Mouse (Mus musculus) T-cell, adult 2 months (primary cell): ENCODE data around the gene Bsdc1.
"Not testable (repeated sequence)": the region's sequence is repeated elsewhere in the genome, so short reads cannot be mapped to it uniquely, and the experiment has no call there.

Source experiments
- DNase-seq: peaks from one replicate; pipeline ENCODE4 v3.0.0; 2022; ENCODE audit warnings: low spot score

Bsdc1 gene

DNA sequence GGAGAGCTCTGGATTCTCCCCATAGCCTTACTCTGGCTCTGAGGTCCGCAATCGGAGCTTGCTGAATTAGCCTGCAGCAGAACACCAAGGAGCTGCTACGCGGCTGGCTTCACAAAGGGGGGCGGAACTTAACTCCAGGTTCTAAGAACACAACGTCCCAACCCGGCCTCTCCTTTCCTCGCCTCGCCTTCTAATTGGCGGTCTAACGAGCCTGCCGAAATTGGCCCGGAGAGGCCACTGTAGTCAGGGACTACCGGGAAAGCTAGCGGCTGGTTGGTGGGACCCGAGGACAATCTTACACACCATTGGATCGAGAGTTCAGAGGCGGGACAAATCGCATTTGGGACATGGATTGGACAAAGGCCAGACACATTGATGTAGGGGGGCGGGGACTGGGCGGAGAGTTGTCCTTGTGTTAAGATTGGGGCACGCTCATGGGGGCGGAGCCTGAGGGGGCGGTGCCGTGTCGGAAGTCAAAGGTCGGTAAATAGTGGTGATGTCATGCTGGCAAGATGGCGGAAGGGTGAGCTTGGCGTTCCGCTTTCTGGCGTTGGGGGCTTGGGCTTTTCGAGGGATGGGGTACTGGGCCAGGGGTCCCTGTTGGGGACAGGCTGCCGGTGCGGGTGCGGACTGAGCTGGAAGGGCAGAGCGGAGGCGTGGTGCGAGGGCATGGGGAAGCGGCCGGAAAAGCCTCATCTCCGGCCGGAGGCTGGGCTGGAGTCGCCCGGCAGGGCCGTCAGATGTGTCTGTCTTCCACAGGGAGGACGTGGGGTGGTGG lies at the start of gene Bsdc1:
TSS of gene Bsdc1 (plus strand) at position 399 of the 778 bp plus-strand sequence.
- peak; percentile 100 for DNase-seq

- no peak for DNase-seq
These were observed 45.5 kb upstream of the Bsdc1 start for GRCm38 (mm10) chr4:129415892-129416291.

DNA sequence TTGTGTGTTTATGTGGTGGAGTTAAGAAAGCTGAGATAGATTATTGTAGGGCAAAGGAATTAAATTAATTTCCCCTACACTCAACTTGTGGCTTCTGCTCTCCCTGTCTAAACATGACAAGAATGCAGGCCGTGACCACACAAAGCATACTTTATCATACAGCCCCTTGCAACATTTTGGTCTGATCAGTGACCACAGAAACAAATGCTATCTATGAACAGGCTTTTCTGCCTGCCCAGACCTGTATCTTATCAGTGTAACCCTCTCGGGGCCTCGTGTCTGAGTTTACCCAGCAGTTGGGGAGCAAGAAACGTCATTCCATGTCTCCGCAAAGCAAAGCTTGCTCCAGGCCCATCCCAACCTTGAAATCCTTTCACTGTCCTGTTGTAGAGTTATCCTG lies 44.9 kb upstream of the Bsdc1 start:
- no peak for DNase-seq

GRCm38 (mm10) chr4:129418321-129418720 lies 43.1 kb upstream of the Bsdc1 start:
- DNase-seq, result no peak

DNA sequence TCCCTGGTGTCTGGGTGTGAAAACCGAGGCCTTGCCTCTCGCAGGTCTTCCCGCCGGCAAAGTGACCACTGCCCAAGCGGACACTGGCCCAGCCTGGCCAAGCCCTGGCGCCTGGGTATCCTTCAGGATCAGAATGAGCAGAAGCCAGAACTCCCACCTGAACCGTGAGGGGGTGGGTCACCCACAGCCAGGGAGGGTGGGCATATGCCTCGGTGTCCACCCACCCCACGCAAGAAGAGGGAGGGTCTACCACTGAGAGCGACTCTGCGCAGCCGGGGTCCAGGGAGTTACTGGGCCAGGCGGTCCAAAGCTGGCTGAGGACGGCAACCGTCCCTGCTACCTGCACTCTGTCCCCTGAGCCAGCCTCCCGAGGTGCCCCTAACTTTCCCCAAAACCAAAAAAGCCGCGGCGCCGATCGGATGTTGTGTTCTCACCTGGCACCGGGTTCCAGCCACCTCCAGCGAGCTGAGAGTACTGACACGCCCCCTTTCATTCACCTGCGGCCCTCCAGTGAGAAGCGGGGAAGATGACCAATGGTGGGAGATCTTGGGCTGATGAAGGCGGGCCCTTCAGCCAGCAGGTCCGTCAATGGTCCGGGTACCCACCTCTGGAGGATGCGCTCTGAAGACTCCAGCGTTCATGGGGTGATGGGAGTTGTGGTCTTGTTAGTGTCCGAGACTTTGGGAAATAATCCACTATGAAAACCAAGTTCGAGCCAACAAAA lies 20.9 kb upstream of the Bsdc1 start, which contains the start of gene Zbtb8b:
TSS of gene Zbtb8b (minus strand) at position 514 of the 724 bp plus-strand sequence.
- no peak for DNase-seq

GRCm38 (mm10) chr4:129441145-129441544 lies 20.2 kb upstream of the Bsdc1 start:
- no peak for DNase-seq

DNA sequence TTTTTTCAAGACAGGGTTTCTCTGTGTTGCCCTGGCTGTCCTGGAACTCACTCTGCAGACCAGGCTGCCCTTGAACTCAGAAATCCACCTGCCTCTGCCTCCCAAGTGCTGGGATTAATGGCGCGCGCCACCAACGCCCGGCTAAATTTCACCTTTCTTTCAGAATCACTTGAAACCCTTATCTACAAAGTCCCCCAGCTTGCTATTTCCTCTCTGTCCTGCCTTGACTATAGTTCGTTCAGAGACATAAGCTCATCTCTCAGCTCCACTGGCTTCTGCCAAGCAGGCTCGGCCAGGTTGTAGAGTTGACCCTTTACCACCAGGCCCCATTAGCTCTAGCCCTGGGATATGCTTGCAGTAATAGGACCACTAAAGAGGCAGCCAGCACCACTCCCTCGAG lies 14.0 kb upstream of the Bsdc1 start:
- no peak for DNase-seq

DNA sequence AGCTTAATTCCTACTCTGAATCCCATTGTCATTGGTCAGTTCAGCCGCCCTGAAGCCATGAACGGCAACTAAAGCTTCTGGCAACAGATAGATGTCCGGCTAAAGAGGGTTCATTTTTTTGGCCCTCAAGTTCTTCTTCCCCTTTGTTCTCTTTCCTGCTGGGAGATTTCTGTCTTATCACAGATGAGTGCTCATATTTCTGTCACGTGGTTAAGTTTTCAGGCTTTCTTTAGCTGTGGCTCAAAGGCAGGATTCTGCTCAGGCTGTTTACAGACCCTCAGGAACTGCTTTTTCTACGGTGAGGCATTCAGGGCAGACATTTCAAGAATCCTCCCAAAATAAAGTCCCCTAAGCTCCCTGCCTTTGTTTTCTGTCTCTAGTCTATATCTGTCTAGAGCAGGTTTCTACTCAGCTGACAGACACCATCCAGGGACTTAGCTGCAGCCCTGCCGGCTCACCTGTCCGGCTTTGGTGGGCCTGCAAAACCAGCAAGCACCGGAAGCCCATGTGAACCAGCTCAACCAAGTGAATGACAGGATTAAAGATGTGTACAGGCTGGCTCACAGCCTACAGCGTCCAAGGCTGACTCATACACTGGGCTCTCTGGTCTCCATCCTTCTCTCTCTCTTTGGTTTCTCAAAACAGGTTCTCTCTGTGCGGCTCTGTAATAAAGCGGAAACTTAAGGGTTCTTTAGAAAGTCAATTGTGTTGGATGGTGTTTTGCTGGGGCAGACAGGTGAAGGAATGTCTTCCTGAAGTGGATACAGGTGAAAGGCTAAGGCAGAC lies 13.4 kb upstream of the Bsdc1 start:
- no peak for DNase-seq

GRCm38 (mm10) chr4:129448713-129449112 lies 12.7 kb upstream of the Bsdc1 start:
- no peak for DNase-seq

DNA sequence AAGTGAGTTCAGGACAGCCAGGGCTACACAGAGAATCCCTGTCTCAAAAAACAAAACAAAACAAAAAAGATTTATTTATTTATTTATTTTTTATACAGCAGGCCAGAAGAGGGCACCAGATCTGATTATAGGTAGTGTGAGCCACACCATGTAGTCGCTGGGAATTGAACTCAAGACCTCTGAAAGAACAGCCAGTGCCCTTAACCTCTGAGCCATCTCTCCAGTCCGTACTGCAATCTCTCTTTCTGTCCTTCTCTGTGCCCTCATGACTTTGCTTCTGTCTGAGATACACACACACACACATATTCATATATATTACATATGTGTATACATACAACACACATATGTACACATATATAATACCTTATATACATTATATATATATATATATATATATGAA lies 10.5 kb upstream of the Bsdc1 start:
- DNase-seq, result no peak

GRCm38 (mm10) chr4:129451471-129452169 lies 9.8 kb upstream of the Bsdc1 start:
- no peak for DNase-seq

- peak; percentile 62 for DNase-seq
These were observed 6.1 kb upstream of the Bsdc1 start for GRCm38 (mm10) chr4:129455265-129455664.

DNA sequence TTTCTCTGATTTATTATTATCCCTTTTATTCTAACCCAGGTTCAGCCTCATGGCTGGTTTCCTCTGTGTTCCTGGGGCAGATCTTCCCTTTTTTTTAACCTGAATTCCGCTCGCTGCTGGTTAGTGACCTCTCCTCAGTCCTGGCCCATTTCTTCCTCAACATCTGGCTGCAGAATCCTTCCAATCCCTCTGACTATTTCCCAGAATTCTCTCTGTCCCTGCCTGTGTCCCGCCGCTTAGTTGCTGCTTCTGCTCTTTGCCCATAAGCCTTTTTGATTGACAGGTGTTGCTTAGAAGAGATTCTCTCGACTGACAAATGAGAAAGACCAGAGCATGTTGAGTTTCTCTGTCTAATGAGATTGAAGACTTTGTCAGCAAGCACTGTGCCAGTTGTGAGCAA lies 5.3 kb upstream of the Bsdc1 start:
- DNase-seq, result no peak

GRCm38 (mm10) chr4:129457311-129457710 lies 4.1 kb upstream of the Bsdc1 start:
- not testable (repeated sequence) for DNase-seq

- DNase-seq, result no peak
These were observed 1.7 kb upstream of the Bsdc1 start for GRCm38 (mm10) chr4:129459726-129460125.

GRCm38 (mm10) chr4:129460827-129461182 lies 576 bp upstream of the Bsdc1 start:
- DNase-seq, result no peak

DNA sequence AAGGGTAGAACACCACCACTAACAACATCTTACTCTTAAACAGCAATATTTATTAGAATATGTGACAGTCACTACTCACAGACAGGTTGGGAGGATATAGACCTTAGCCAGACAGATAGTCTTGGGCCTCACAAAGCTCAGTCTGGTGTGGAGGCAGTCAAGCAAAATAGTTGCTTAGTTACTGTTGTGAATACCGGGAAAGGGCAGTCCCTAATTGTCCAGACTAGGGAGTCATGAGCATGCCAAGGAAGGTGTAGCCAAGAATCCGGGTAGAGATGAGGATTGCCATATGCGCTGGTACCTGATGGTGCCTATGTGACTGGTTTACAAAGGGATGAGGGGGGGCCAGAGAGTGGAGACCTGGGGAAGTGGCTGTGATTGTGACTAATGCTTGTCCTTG lies 737 bp downstream of the Bsdc1 start:
- no peak for DNase-seq

DNA sequence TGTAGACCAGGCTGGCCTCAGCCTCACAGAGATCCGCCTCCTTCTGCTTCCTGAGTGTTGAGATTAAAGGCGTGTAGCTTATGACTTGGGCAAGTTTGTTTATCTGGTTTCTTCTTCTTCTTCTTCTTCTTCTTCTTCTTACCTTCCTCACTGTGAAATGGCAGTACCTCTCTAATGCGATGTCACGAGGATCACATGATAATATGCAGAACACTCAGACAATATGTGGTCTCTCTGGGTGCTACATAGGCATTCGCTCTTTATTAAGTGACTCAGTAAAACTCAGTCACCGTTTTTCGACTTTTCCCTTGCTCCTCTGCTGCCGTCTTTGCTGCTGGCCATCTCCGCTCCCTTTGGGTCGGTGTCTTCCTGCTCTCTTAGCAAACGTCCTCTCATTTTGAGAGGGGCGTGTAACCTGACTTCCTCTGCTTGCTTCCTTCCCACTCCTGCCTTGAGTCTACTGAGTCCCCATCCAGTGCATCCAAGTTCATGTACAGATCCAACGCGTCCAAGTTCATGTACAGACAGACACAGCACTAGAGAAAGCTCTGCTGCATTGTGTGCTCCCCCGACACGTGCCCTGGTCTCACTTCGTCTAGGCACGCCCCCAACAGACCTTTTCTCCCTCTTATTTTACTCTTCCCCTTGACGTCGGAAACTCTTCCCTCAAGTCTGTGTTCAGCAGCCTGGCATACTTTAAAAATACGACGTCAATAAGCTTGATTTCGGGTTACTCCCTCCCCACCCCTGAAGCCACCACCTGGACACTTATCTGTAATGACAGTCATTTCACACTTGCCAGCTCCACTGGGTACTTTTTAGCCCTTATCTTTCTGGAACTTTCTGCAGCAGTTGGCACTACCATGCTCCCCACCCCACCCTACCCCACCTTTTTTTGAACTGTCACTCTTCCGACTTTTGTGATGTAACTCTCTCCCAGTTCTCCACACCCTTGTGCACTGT lies 2.0 kb downstream of the Bsdc1 start:
- no peak for DNase-seq

DNA sequence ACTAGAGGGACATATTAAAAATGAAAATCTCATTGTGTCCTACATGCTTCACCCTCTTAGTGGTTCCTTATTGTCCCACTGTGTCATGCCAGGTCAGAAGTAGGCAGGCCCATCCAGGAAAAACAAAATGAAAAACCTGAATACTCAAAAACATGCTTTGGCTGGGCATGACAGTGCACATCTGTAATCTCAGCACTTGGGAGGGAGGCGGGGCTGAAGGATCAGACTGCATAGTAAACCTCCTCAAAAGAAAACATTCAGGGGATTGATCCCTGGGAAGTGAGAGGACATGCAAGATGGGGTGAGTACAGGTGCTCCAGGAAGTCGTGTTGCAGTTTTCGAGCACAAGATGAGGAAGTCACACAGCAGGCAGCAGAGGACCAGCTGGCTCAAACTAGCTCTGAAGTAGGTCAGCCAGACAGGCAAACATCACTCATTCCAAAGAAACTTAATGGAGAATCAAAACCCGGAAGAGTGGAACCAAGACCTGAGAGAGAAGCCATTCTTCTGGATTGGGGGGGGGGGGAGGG lies 3.0 kb downstream of the Bsdc1 start:
- DNase-seq, result no peak

- DNase-seq, result no peak
These were observed 14.7 kb downstream of the Bsdc1 start for GRCm38 (mm10) chr4:129476047-129476446.

DNA sequence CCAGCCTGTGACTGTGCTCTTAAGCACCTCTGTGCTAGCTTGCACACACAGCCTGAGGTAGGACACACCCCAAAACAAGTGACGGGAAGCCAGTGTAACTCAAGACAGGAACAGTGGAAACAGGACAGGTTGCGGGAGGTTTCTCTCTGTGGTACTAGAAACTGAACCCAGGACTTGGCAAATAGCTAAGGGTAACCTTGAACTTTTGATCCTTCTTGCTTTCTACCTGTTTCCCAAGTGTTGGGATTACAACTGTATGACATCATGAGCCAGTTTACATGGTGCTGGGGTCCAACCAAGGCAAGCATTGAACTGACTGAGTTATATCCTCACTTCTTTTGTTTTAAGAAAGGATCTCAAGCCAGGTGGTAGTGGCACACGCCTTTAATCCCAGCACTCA lies 18.5 kb downstream of the Bsdc1 start:
- no peak for DNase-seq
